Mouse (Mus musculus): ENCODE results near the gene Nol3.

The Nol3 gene

GRCm38 (mm10) chr8:105288231-105288630, 12.3 kb downstream of the Nol3 start:
- peak in 1 of 2 experiments; percentile 17 for DNase-seq (ENCODE audit: inconsistent age in 2 of 2, low spot score in 1 of 2)

GRCm38 (mm10) chr8:105288958-105289732, 13.2 kb downstream of the Nol3 start:
- peak; percentile 96 to 99 for DNase-seq (ENCODE audit: inconsistent age in 2 of 2, low spot score in 1 of 2)

- peak; percentile 76 to 78 for DNase-seq (ENCODE audit: inconsistent age in 2 of 2, low spot score in 1 of 2)
Observed at GRCm38 (mm10) chr8:105289805-105290460, 14.0 kb downstream of the Nol3 start, which contains the start of gene 4931428F04Rik. TSS of gene 4931428F04Rik (minus strand) at chr8:105289864.

GRCm38 (mm10) chr8:105290554-105291314, 14.8 kb downstream of the Nol3 start:
- peak; percentile 87 to 96 for DNase-seq (ENCODE audit: inconsistent age in 2 of 2, low spot score in 1 of 2)

GRCm38 (mm10) chr8:105291364-105291763, 15.4 kb downstream of the Nol3 start:
- DNase-seq (ENCODE audit: inconsistent age in 2 of 2, low spot score in 1 of 2), result peak in 1 of 2 experiments; percentile 14

GRCm38 (mm10) chr8:105291802-105292201, 15.9 kb downstream of the Nol3 start:
- DNase-seq (ENCODE audit: inconsistent age in 2 of 2, low spot score in 1 of 2), result peak in 1 of 2 experiments; percentile 8

- DNase-seq (ENCODE audit: inconsistent age in 2 of 2, low spot score in 1 of 2), result peak in 1 of 2 experiments; percentile 55
Observed at GRCm38 (mm10) chr8:105292471-105292870, 16.5 kb downstream of the Nol3 start.

- no peak for DNase-seq (ENCODE audit: inconsistent age in 2 of 2, low spot score in 1 of 2)
Observed at GRCm38 (mm10) chr8:105293405-105293804, 17.5 kb downstream of the Nol3 start.

- DNase-seq (ENCODE audit: inconsistent age in 2 of 2, low spot score in 1 of 2), result no peak
Observed at GRCm38 (mm10) chr8:105294776-105295175, 18.8 kb downstream of the Nol3 start.

GRCm38 (mm10) chr8:105295256-105295655, 19.3 kb downstream of the Nol3 start:
- no peak for DNase-seq (ENCODE audit: inconsistent age in 2 of 2, low spot score in 1 of 2)

GRCm38 (mm10) chr8:105295895-105296573, 20.1 kb downstream of the Nol3 start, which contains the start of gene Exoc3l:
TSS of gene Exoc3l (minus strand) at chr8:105296101.
- peak; percentile 85 to 90 for DNase-seq (ENCODE audit: inconsistent age in 2 of 2, low spot score in 1 of 2)

GRCm38 (mm10) chr8:105297511-105298192, 21.7 kb downstream of the Nol3 start, which contains the start of gene E2f4:
TSS of gene E2f4 (plus strand) at chr8:105297663.
- peak; percentile 95 to 97 for DNase-seq (ENCODE audit: inconsistent age in 2 of 2, low spot score in 1 of 2)

GRCm38 (mm10) chr8:105298351-105299252, 22.7 kb downstream of the Nol3 start:
- peak in 1 of 2 experiments; percentile 55 for DNase-seq (ENCODE audit: inconsistent age in 2 of 2, low spot score in 1 of 2)

GRCm38 (mm10) chr8:105299962-105300361, 24.0 kb downstream of the Nol3 start:
- no peak for DNase-seq (ENCODE audit: inconsistent age in 2 of 2, low spot score in 1 of 2)

- DNase-seq (ENCODE audit: inconsistent age in 2 of 2, low spot score in 1 of 2), result no peak
Observed at GRCm38 (mm10) chr8:105303396-105303795, 27.5 kb downstream of the Nol3 start.

- DNase-seq (ENCODE audit: inconsistent age in 2 of 2, low spot score in 1 of 2), result no peak
Observed at GRCm38 (mm10) chr8:105303874-105304273, 27.9 kb downstream of the Nol3 start.

- DNase-seq (ENCODE audit: inconsistent age in 2 of 2, low spot score in 1 of 2), result peak in 1 of 2 experiments; percentile 62
Observed at GRCm38 (mm10) chr8:105304325-105305210, 28.6 kb downstream of the Nol3 start.
